Mouse (Mus musculus): ENCODE data around the gene Ccdc187. TPM values are rescaled to one million over a fixed set of nuclear protein-coding genes. Genes with fewer than 3 reads are reported as not detected.

Ccdc187 gene
- total and polyA plus RNA-seq, 3 experiments, result not detected

DNA sequence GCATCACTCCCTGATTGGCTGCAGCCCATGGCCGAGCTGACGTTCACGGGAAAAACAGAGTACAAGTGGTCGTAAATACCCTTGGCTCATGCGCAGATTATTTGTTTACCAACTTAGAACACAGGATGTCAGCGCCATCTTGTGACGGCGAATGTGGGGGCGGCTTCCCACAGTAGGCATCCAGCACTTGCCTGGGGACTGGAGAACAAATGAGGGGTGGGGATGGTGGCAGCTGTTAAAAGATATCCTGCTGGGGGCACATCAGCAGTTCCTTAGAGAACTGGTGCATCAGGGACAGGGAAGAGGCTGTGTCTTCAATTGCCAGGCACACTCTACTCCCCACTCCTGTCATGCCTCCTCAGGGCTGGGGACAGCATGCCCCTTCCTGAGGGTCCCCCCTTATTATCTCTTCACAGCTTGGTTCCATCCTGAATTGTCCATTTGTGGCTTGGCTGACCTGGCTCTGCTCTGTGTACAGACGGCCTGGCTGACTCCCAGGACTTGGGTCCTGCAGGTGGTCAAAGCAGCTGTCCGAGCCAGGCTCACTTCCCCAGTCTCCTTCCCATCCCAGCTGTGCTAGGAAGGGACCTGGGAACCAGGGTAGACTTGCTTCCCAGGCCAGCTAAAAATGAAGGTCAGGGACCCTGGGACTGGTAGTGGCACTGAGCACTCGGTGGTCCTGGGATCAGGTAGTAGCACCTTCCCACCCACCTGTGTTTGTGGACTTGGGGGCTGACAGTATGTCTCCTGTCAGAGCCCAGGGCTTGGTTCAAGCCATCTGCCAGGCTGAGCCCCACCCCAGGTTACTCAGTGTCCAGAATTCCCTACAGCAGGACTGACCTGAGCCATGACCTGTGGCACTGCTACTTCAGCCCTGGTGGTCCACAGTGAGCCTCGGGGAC is 44.2 kb upstream of the Ccdc187 start:
- Histone ChIP-seq H3K9me3 (replicated peaks; ENCODE audit: low read length) (no peaks in the 10 kb centered on the region), H3K27me3 (replicated peaks) (no peaks in the 10 kb centered on the region), H3K4me2 (ENCODE audit: insufficient read depth, low read depth, poor library complexity, severe bottlenecking) (no peak overlapping the region), H3K9ac (ENCODE audit: insufficient read depth, low read depth) (no peak overlapping the region), H3K4me3 (replicated peaks in 1 of 3; ENCODE audit: low read depth in 2 of 3, low read length in 2 of 3, poor library complexity in 1 of 3) (no peak overlapping the region), H3K4me1 (ENCODE audit: control insufficient read depth in 1 of 2, insufficient read depth in 2 of 2) (peaks cover 8 to 48% of the 10 kb centered on the region in 2 experiments; a peak in 3 of 4 replicates), H3K36me3 (replicated peaks in 1 of 2; ENCODE audit: control insufficient read depth in 1 of 2, insufficient read depth in 1 of 2, low read length in 1 of 2) (peaks cover 0 to 6% of the 10 kb centered on the region in 2 experiments), H3K79me2 (replicated peaks; ENCODE audit: control insufficient read depth, extremely low read depth, insufficient read depth, poor library complexity, severe bottlenecking) (no peaks in the 10 kb centered on the region), H3K27ac (ENCODE audit: insufficient read depth, low read depth) (no peak overlapping the region)
- in situ Hi-C loops (cut with MboI; ENCODE audit: low pct_ligation_motif_present, low pct_unique_long_range_greater_than_20kb, low sequenced_read_pairs) (no loop called here), dilution Hi-C loops (cut with MboI; ENCODE audit: extremely low pct_ligation_motif_present, extremely low pct_unique_long_range_greater_than_20kb, low sequenced_read_pairs) (no loop called here)
- DNase-seq (ENCODE audit: extremely low read depth), result no peak
- TF ChIP-seq USF2 (conservative IDR thresholded peaks at IDR 0.05; ENCODE audit: low read depth, low read length) (no peak), ETS1 (conservative IDR thresholded peaks at IDR 0.05; ENCODE audit: low read depth, low read length) (no peak), MAFK (IDR thresholded peaks at IDR 0.05; ENCODE audit: insufficient replicate concordance, low read length) (no peak), ZMIZ1 (IDR thresholded peaks at IDR 0.05; ENCODE audit: low read depth, low read length) (no peak), MAX (IDR thresholded peaks at IDR 0.05; ENCODE audit: low read length) (no peak), USF1 (IDR thresholded peaks at IDR 0.05; ENCODE audit: low read depth, low read length) (no peak)

GRCm38 (mm10) chr2:26330702-26331101 is 36.3 kb upstream of the Ccdc187 start:
- no peak for DNase-seq (ENCODE audit: extremely low read depth)
- Histone ChIP-seq H3K9me3 (replicated peaks; ENCODE audit: low read length) (no peaks in the 10 kb centered on the region), H3K4me1 (ENCODE audit: control insufficient read depth in 1 of 2, insufficient read depth in 2 of 2) (peaks cover 3 to 44% of the 10 kb centered on the region in 2 experiments), H3K4me3 (replicated peaks in 1 of 3; ENCODE audit: low read depth in 2 of 3, low read length in 2 of 3, poor library complexity in 1 of 3) (no peak overlapping the region), H3K36me3 (replicated peaks in 1 of 2; ENCODE audit: control insufficient read depth in 1 of 2, insufficient read depth in 1 of 2, low read length in 1 of 2) (no peaks in the 10 kb centered on the region), H3K4me2 (ENCODE audit: insufficient read depth, low read depth, poor library complexity, severe bottlenecking) (no peak overlapping the region), H3K79me2 (replicated peaks; ENCODE audit: control insufficient read depth, extremely low read depth, insufficient read depth, poor library complexity, severe bottlenecking) (no peaks in the 10 kb centered on the region), H3K27ac (ENCODE audit: insufficient read depth, low read depth) (no peak overlapping the region), H3K27me3 (replicated peaks) (no peaks in the 10 kb centered on the region), H3K9ac (ENCODE audit: insufficient read depth, low read depth) (no peak overlapping the region)
- in situ Hi-C loops (cut with MboI; ENCODE audit: low pct_ligation_motif_present, low pct_unique_long_range_greater_than_20kb, low sequenced_read_pairs) (no loop called here), dilution Hi-C loops (cut with MboI; ENCODE audit: extremely low pct_ligation_motif_present, extremely low pct_unique_long_range_greater_than_20kb, low sequenced_read_pairs) (no loop called here)
- TF ChIP-seq PAX5 (IDR thresholded peaks at IDR 0.05; ENCODE audit: low read length), result no peak
- TF ChIP-seq USF2 (conservative IDR thresholded peaks at IDR 0.05; ENCODE audit: low read depth, low read length), result no peak

DNA sequence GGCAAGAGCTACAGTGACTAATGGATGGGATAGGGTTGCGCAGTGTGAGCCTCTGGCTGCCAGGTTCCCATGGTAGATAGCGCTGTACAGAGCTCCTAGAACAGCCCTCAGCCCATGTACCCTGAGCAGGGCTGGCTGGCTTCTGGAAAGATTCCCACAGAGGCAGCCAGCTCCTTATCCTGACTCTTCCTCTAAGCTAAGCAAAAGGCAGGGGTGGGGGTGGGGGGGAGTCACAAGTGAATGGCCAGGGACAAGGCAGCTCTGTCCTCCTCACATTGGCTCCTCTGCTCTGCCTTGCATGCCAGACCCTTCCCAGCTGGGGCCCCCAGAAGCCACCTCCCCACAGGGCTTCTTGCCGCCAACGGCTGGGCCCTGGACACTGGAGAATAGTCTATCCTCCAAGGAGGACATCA is 35.7 kb upstream of the Ccdc187 start:
- no peak for TF ChIP-seq KAT2A (IDR thresholded peaks at IDR 0.05; ENCODE audit: insufficient replicate concordance, low read length)
- no peak for TF ChIP-seq GABPA (IDR thresholded peaks at IDR 0.05; ENCODE audit: insufficient replicate concordance, low read depth, low read length)
- TF ChIP-seq TBP (conservative IDR thresholded peaks at IDR 0.05; ENCODE audit: low read depth, low read length), result no peak
- TF ChIP-seq BHLHE40 (IDR thresholded peaks at IDR 0.05; ENCODE audit: low read depth, low read length), result no peak
- TF ChIP-seq RCOR1 (conservative IDR thresholded peaks at IDR 0.05; ENCODE audit: low read depth, low read length), result no peak
- no peak for TF ChIP-seq POLR2AphosphoS2 (IDR thresholded peaks at IDR 0.05; ENCODE audit: low read depth, low read length)
- Histone ChIP-seq H3K4me1 (ENCODE audit: control insufficient read depth in 1 of 2, insufficient read depth in 2 of 2) (peaks cover 3 to 50% of the 10 kb centered on the region in 2 experiments), H3K79me2 (replicated peaks; ENCODE audit: control insufficient read depth, extremely low read depth, insufficient read depth, poor library complexity, severe bottlenecking) (no peaks in the 10 kb centered on the region), H3K4me3 (replicated peaks in 1 of 3; ENCODE audit: low read depth in 2 of 3, low read length in 2 of 3, poor library complexity in 1 of 3) (no peak overlapping the region), H3K27me3 (replicated peaks) (no peaks in the 10 kb centered on the region), H3K27ac (ENCODE audit: insufficient read depth, low read depth) (no peak overlapping the region), H3K9ac (ENCODE audit: insufficient read depth, low read depth) (no peak overlapping the region), H3K36me3 (replicated peaks in 1 of 2; ENCODE audit: control insufficient read depth in 1 of 2, insufficient read depth in 1 of 2, low read length in 1 of 2) (no peaks in the 10 kb centered on the region), H3K9me3 (replicated peaks; ENCODE audit: low read length) (no peaks in the 10 kb centered on the region), H3K4me2 (ENCODE audit: insufficient read depth, low read depth, poor library complexity, severe bottlenecking) (no peak overlapping the region)
- no peak for DNase-seq (ENCODE audit: extremely low read depth)
- in situ Hi-C loops (cut with MboI; ENCODE audit: low pct_ligation_motif_present, low pct_unique_long_range_greater_than_20kb, low sequenced_read_pairs), result no loop called here
- dilution Hi-C loops (cut with MboI; ENCODE audit: extremely low pct_ligation_motif_present, extremely low pct_unique_long_range_greater_than_20kb, low sequenced_read_pairs), result no loop called here

Measured in CH12.LX (cell line).